ENCODE assay signal across 8 mouse cellular contexts in the genomic region with DNA sequence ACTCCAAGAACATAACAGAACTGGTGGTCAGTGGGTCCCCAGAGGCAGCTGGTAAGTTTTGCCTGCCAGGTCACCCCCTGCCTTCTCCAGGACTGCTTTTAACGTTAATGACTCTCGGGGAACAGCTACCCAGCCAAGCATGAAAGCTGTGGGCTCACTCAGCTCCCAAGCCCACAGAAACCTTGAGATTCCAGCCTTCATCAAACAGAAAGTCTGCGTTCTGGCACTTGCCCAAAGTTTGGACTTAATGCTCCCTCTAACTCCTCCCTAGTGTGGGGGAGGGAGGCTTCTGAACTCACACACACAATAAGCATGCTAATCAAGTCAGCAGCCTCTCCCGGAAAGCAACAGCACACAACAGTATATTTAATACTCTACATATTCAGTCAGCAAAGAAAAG.
DNase-seq lines count a peak whose midpoint lies in the region; ATAC-seq lines count a peak whose summit lies in the region.

No protein-coding gene starts in this region.

- DNase-seq in cerebellum, postnatal 14 days: peak; percentile 36 to 41
- DNase-seq in cerebellum, adult 8-10 months: no peak
- DNase-seq in adrenal gland, postnatal 14 days: peak; percentile 87
- DNase-seq in gastrocnemius, adult 18-20 months (ENCODE audit: low spot score): peak; percentile 39
- peak; percentile 72 for DNase-seq in hindbrain, embryonic 14.5 days (ENCODE audit: low spot score)
- DNase-seq in ovary, postnatal 14 days (ENCODE audit: low spot score): peak; percentile 55
- DNase-seq in B cell, adult 2 months: no peak

- H3K36me3 ChIP-seq in hindbrain, embryonic 14.5 days (replicated peaks; ENCODE audit: control insufficient read depth, insufficient read depth): peaks cover 7% of the 10 kb centered on the region; the same call in 1 of the 2 replicates
- H3K36me3 ChIP-seq in liver, embryonic 16.5 days (ENCODE audit: control insufficient read depth, insufficient read depth): no peaks in the 10 kb centered on the region

- peak overlapping the region; percentile 54; the same call in 1 of the 2 replicates for H3K27ac ChIP-seq in hindbrain, embryonic 14.5 days
- H3K27ac ChIP-seq in liver, embryonic 16.5 days (ENCODE audit: low read length): no peak overlapping the region

- no peak overlapping the region for H3K9ac ChIP-seq in hindbrain, embryonic 14.5 days
- H3K9ac ChIP-seq in liver, embryonic 16.5 days (ENCODE audit: low read depth, low read length): no peak overlapping the region

- 3% methylated on average over 4 of the region's 4 CpGs for WGBS in hindbrain, embryonic 14.5 days
- WGBS in liver, embryonic 16.5 days (ENCODE audit: insufficient replicate concordance): 40% methylated on average over 4 of the region's 4 CpGs

- ATAC-seq in hindbrain, embryonic 14.5 days (ENCODE audit: low FRiP score): peak; percentile 88
- peak; percentile 70; the same call in 1 of the 2 replicates for ATAC-seq in liver, embryonic 16.5 days (ENCODE audit: low read depth)

- H3K4me1 ChIP-seq in hindbrain, embryonic 14.5 days (replicated peaks; ENCODE audit: control insufficient read depth, insufficient read depth, low read length): peaks cover 25% of the 10 kb centered on the region
- no peaks in the 10 kb centered on the region for H3K4me1 ChIP-seq in liver, embryonic 16.5 days (ENCODE audit: control insufficient read depth, low read depth, low read length)

- no peaks in the 10 kb centered on the region for H3K9me3 ChIP-seq in hindbrain, embryonic 14.5 days (ENCODE audit: control insufficient read depth, low read length)
- no peaks in the 10 kb centered on the region for H3K9me3 ChIP-seq in liver, embryonic 16.5 days (replicated peaks; ENCODE audit: control insufficient read depth, low read length)

- H3K27me3 ChIP-seq in hindbrain, embryonic 14.5 days (ENCODE audit: control insufficient read depth, insufficient read depth, low read length): no peaks in the 10 kb centered on the region
- no peaks in the 10 kb centered on the region for H3K27me3 ChIP-seq in liver, embryonic 16.5 days (ENCODE audit: control insufficient read depth, insufficient read depth, low read depth, low read length)

- H3K4me2 ChIP-seq in hindbrain, embryonic 14.5 days (replicated peaks): no peak overlapping the region
- H3K4me2 ChIP-seq in liver, embryonic 16.5 days (ENCODE audit: low read depth, low read length): no peak overlapping the region

- no peak overlapping the region for H3K4me3 ChIP-seq in hindbrain, embryonic 14.5 days (replicated peaks; ENCODE audit: low read length)
- H3K4me3 ChIP-seq in liver, embryonic 16.5 days (ENCODE audit: low read depth, low read length): no peak overlapping the region

Comparison
In these comparisons a context has a peak if more than half of its experiments do, and no peak if none do; other contexts are left out.
1. DNase-seq: peak in cerebellum, postnatal 14 days (2 of 2), adrenal gland, postnatal 14 days (single experiment), gastrocnemius, adult 18-20 months (single experiment), hindbrain, embryonic 14.5 days (single experiment) and ovary, postnatal 14 days (single experiment); none in cerebellum, adult 8-10 months (single experiment) and B cell, adult 2 months (0 of 2).